Mouse (Mus musculus) stomach, postnatal 0 days (tissue): ENCODE data around the gene Cdh7. TPM values are rescaled to one million over a fixed set of nuclear protein-coding genes. Genes with fewer than 3 reads are reported as not detected.

Experiments
- ATAC-seq: fragments of 200-750 bp; cut with Nextera tagmentation; 2 replicates; pipeline ENCODE4 v1.8.0; 2017; ENCODE audit not compliant: low FRiP score, low TSS enrichment
- DNase-seq: peaks from one replicate; pipeline ENCODE4 v3.0.0-alpha.2; 2016; ENCODE audit warnings: low spot score
- H3K27ac ChIP-seq: fragments of 300-500 bp; sonication (generic); replicated peaks from 2 replicates; pipeline ENCODE4 v1.5.1; 2014; ENCODE audit warnings: mild to moderate bottlenecking, control low read depth
- H3K27me3 ChIP-seq: fragments of 300-500 bp; sonication (generic); 2 replicates; pipeline ENCODE4 v1.6.1; 2014; ENCODE audit warnings: low read length; ENCODE audit not compliant: control insufficient read depth, insufficient read depth
- H3K36me3 ChIP-seq: fragments of 300-500 bp; sonication (generic); 2 replicates; pipeline ENCODE4 v1.6.1; 2014; ENCODE audit warnings: low read length, mixed read lengths; ENCODE audit not compliant: control insufficient read depth, insufficient read depth
- H3K4me1 ChIP-seq: fragments of 300-500 bp; sonication (generic); replicated peaks from 2 replicates; pipeline ENCODE4 v1.6.1; 2014; ENCODE audit warnings: antibody characterized with exemption; ENCODE audit not compliant: control insufficient read depth, insufficient read depth
- H3K4me2 ChIP-seq: fragments of 300-500 bp; sonication (generic); replicated peaks from 2 replicates; pipeline ENCODE4 v1.6.1; 2014; ENCODE audit warnings: low read depth, mild to moderate bottlenecking, control low read depth, moderate library complexity
- H3K4me3 ChIP-seq: fragments of 300-500 bp; sonication (generic); 2 replicates; pipeline ENCODE4 v1.5.1; 2014; ENCODE audit warnings: low read depth, low read length, control low read depth
- H3K9ac ChIP-seq: fragments of 300-500 bp; sonication (generic); 2 replicates; pipeline ENCODE4 v1.6.1; 2014; ENCODE audit warnings: mild to moderate bottlenecking, low read length, control low read depth, mixed read lengths
- H3K9me3 ChIP-seq: fragments of 300-500 bp; sonication (generic); 2 replicates; pipeline ENCODE4 v1.6.1; 2016; ENCODE audit warnings: low read length; ENCODE audit not compliant: control insufficient read depth
- CTCF ChIP-seq: IDR thresholded peaks from 2 replicates; pipeline ENCODE4 v1.5.1; 2016; ENCODE audit warnings: antibody characterized with exemption, low read depth, mild to moderate bottlenecking, moderate library complexity
- EP300 ChIP-seq: optimal IDR thresholded peaks from 2 replicates; pipeline ENCODE3; 2016; ENCODE audit warnings: antibody characterized with exemption
- WGBS: fragments of 180-500 bp; shearing (Covaris S2); extraction: QIAGEN DNeasy Blood & Tissue Kit; methylation state at CpG from one replicate; pipeline ENCODE4 v1.1.7; 2014; 5-methylcytosine and 5-hydroxymethylcytosine counted together
- polyA plus RNA-seq: library from polyadenylated mRNA; unstranded; fragments of >200 nt; fragmentation: Nextera tagmentation; extraction: Ambion mirVana; gene quantifications from 2 replicates; pipeline ENCODE4 v1.2.1, GENCODE M21; 2015

Cdh7 gene
- polyA plus RNA-seq, 1 experiment from 2014 or later, result 0.05 TPM

- no peak for TF ChIP-seq CTCF
- no peak for TF ChIP-seq EP300
- Histone ChIP-seq H3K36me3 (no peaks in the 10 kb centered on the region), H3K9me3 (no peaks in the 10 kb centered on the region), H3K4me3 (peak overlapping the region; percentile 35), H3K4me1 (no peaks in the 10 kb centered on the region), H3K27me3 (no peaks in the 10 kb centered on the region), H3K4me2 (peak overlapping the region; percentile 45), H3K27ac (no peak overlapping the region), H3K9ac (no peak overlapping the region)
- DNase-seq (no peak), ATAC-seq (peak; percentile 24; the same call in 1 of the 2 replicates)
- under 1% methylated on average over 38 of the region's 38 CpGs for WGBS
These were observed 742 bp downstream of the Cdh7 start for GRCm38 (mm10) chr1:109982809-109983536.

- H3K36me3 ChIP-seq, result no peaks in the 10 kb centered on the region
- DNase-seq, result no peak
- no peak overlapping the region for H3K27ac ChIP-seq
- H3K4me3 ChIP-seq, result no peak overlapping the region
- no peaks in the 10 kb centered on the region for H3K9me3 ChIP-seq
- TF ChIP-seq EP300 (no peak), CTCF (no peak)
- H3K9ac ChIP-seq, result no peak overlapping the region
- no peak for ATAC-seq
- H3K27me3 ChIP-seq, result no peaks in the 10 kb centered on the region
- 28% methylated on average over 6 of the region's 6 CpGs for WGBS
- H3K4me1 ChIP-seq, result no peaks in the 10 kb centered on the region
- no peak overlapping the region for H3K4me2 ChIP-seq
These were observed 1.3 kb downstream of the Cdh7 start for GRCm38 (mm10) chr1:109983537-109983912.

DNA sequence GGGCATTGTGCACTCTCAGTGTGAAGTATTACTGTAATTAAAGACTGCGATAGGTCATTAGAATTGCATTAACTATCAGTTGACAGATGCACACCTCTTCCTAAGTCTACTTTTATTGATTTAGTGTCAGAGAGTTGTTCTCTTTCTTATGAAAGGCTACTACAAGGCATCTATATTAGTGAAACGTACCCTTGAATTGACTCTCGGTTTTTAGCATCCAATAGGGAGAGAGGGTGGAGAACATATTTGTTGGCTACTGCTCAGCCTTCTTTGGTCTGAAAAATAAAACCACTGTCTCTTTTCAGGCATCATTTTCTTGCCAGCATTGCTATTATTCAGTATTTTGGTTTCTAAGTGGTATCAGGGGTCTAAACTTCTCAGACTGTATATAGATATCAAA is 2.5 kb downstream of the Cdh7 start:
- 63% methylated on average over 3 of the region's 3 CpGs for WGBS

DNA sequence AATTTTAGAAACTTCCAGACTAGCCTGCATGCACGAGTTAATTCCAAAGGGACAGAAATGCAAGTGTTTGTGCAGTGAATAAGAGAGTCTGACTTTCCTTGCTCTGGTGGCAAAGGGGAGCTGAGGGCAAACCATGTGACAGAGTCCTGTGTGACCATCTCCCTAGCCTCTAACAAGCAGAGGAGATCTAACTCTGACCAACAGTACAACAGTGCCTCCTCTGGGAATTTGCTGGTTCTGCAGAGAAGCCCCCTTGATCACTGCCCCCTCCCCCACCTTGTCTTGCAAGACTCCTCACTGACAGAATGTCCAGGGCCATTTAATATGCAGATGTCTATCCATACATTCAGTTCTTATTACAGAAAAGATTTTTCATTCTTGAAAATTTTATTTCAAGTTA is 3.2 kb downstream of the Cdh7 start:
- TF ChIP-seq EP300 (no peak), CTCF (peak; percentile 35; the same call in 1 of the 2 replicates)
- no peak for ATAC-seq
- WGBS, result 22% methylated on average over 1 of the region's 1 CpGs
- Histone ChIP-seq H3K9ac (no peak overlapping the region), H3K27ac (no peak overlapping the region), H3K9me3 (no peaks in the 10 kb centered on the region), H3K27me3 (no peaks in the 10 kb centered on the region), H3K36me3 (no peaks in the 10 kb centered on the region), H3K4me1 (no peaks in the 10 kb centered on the region), H3K4me2 (no peak overlapping the region), H3K4me3 (no peak overlapping the region)
- no peak for DNase-seq

More for the DNA sequence above, 2.5 kb downstream of the Cdh7 start:
- no peaks in the 10 kb centered on the region for H3K27me3 ChIP-seq
- no peak overlapping the region for H3K4me2 ChIP-seq
- H3K4me1 ChIP-seq, result no peaks in the 10 kb centered on the region
- no peaks in the 10 kb centered on the region for H3K36me3 ChIP-seq
- DNase-seq (no peak), ATAC-seq (no peak)
- H3K4me3 ChIP-seq, result no peak overlapping the region
- TF ChIP-seq EP300 (no peak), CTCF (no peak)
- no peak overlapping the region for H3K27ac ChIP-seq
- H3K9ac ChIP-seq, result no peak overlapping the region
- H3K9me3 ChIP-seq, result no peaks in the 10 kb centered on the region

DNA sequence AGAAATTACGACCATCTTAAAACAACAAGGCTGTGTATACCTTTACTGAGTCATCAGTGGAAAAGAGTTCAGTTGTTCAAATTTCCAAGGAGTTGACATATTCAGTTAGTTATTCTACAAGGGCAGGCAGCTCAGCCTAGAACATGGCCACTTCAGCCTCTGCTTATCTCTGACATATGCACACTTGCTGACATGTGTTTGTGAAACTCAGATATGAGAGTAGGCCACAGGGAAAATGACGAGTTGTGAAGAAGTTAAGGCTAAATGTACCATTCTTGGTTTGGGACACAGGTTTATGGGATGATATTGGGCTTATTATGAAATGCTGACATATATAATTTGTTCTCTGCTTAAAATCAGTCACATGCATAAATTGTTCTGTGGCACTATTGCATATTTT is 7.3 kb downstream of the Cdh7 start:
- Histone ChIP-seq H3K36me3 (no peaks in the 10 kb centered on the region), H3K4me1 (no peaks in the 10 kb centered on the region), H3K4me3 (no peak overlapping the region), H3K27ac (no peak overlapping the region), H3K9ac (no peak overlapping the region), H3K9me3 (no peaks in the 10 kb centered on the region), H3K27me3 (no peaks in the 10 kb centered on the region), H3K4me2 (no peak overlapping the region)
- TF ChIP-seq EP300 (no peak), CTCF (no peak)
- DNase-seq (no peak), ATAC-seq (no peak)
- WGBS, result 48% methylated on average over 2 of the region's 2 CpGs

GRCm38 (mm10) chr1:109993906-109994305 is 11.7 kb downstream of the Cdh7 start:
- H3K9me3 ChIP-seq, result no peaks in the 10 kb centered on the region
- no peak overlapping the region for H3K9ac ChIP-seq
- H3K36me3 ChIP-seq, result no peaks in the 10 kb centered on the region
- H3K27me3 ChIP-seq, result no peaks in the 10 kb centered on the region
- DNase-seq, result no peak
- no peak for ATAC-seq
- 73% methylated on average over 5 of the region's 5 CpGs for WGBS
- no peak overlapping the region for H3K4me3 ChIP-seq
- TF ChIP-seq CTCF (no peak), EP300 (no peak)
- no peak overlapping the region for H3K27ac ChIP-seq
- no peaks in the 10 kb centered on the region for H3K4me1 ChIP-seq
- H3K4me2 ChIP-seq, result no peak overlapping the region
